Mouse (Mus musculus) layer of hippocampus, adult 2 months (tissue): ENCODE measurements at regions not wholly inside any gene's neighbourhood (a gene's known extent, or its start where the extent isn't known, plus 50 kb on each side); places are given as distances from the start of the nearest gene placed in this dataset.
"Not testable (repeated sequence)": the region's sequence is repeated elsewhere in the genome, so short reads cannot be mapped to it uniquely, and the experiment has no call there.

Experiments used
- DNase-seq, 2 experiments: peaks; one replicate each; pipeline ENCODE4 v3.0.0; 2022; ENCODE audit warnings: low spot score in 2 of 2
- H3K27ac ChIP-seq: fragments of 200-600 bp; 2 replicates; pipeline ENCODE4 v1.8.1; 2022
- H3K4me3 ChIP-seq: fragments of 200-600 bp; 2 replicates; pipeline ENCODE4 v1.8.1; 2022; ENCODE audit warnings: mild to moderate bottlenecking
- CTCF ChIP-seq: fragments of 200-600 bp; conservative IDR thresholded peaks from 2 replicates; pipeline ENCODE4 v1.8.1; 2022; ENCODE audit warnings: antibody characterized with exemption, mild to moderate bottlenecking, moderate library complexity

DNA sequence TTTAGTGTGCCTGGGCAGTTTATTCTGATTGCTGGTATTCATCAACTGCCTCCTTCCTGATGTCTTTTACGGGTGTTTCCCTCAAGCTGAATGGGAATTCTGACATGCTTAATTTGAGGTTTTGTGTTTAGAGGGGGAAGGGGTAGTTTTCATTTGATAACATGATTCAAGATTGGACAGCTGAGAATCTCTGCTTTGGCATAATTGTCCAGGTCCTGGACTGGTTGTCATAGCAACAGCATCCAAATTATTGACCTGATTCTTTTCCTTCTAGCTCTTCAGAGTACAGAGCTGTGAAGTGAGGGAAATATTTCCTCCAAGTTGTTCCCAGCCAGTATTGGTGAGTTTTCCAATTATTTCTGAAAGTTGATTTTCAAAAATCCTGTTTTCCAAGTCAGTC is 137.7 kb upstream of the Prkcq start:
- DNase-seq, result no peak
- no peak overlapping the region for H3K27ac ChIP-seq
- TF ChIP-seq CTCF, result no peak
- no peak overlapping the region for H3K4me3 ChIP-seq

DNA sequence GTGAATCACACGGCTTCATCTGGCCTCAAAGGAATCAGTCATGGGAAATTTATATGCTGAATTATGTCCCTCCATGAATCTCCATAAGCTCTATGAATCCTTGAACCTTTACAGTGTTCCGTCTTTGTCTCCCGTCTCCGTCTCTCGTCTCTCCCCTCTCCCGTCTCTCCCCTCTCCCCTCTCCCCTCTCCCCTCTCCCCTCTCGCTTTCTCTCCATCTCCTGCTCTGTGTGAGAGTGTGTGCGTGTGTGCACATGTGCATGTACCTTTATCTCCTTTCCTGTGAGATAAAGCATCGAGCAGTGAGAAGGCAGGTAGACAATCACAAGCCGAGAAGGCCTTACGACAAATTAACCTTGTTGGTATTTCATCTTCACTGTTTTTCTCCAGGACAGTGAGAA is 134.6 kb upstream of the Prkcq start:
- H3K27ac ChIP-seq, result no peak overlapping the region
- DNase-seq, result no peak
- no peak for TF ChIP-seq CTCF
- no peak overlapping the region for H3K4me3 ChIP-seq

DNA sequence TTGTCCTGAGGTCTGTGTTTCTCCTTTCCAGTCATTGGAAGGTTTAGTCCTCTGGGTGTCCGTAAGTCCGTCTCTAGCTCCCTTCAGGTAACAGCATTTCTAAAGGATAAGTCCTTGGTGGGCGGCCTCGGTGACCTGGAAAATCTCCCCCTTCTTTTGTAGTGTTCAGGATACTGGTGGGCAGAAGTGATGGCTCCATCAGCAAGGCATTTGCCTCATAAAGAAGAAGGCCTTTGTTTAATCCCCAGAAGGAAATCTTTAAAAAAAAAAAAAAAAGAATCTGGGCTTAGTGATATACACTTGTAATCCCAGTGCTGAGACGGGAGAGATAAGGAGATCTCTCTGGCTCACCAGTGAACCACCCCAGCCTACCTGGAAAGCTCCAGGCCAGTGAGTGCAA is 133.5 kb upstream of the Prkcq start:
- no peak for TF ChIP-seq CTCF
- H3K4me3 ChIP-seq, result no peak overlapping the region
- H3K27ac ChIP-seq, result no peak overlapping the region
- no peak for DNase-seq

DNA sequence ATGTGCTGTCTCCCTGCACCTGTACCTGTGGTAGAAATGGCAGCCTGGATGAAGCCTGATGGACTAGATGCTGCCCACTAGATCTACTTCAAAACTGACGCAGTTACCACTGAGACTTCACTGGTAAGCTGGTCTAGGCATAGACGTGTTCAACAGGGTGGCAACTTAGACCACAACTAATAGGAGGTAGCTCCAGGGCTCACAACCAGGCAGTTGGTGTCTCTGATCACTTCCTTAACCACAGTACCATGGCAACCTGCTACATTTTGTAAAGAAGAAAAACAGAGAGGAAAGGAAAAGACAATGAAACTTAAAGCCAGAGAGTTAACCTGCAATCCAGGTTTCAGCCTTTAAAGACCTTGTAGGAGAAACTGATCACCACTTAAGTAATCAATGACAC is 131.9 kb upstream of the Prkcq start:
- H3K27ac ChIP-seq, result no peak overlapping the region
- no peak for DNase-seq
- no peak overlapping the region for H3K4me3 ChIP-seq
- TF ChIP-seq CTCF, result no peak

DNA sequence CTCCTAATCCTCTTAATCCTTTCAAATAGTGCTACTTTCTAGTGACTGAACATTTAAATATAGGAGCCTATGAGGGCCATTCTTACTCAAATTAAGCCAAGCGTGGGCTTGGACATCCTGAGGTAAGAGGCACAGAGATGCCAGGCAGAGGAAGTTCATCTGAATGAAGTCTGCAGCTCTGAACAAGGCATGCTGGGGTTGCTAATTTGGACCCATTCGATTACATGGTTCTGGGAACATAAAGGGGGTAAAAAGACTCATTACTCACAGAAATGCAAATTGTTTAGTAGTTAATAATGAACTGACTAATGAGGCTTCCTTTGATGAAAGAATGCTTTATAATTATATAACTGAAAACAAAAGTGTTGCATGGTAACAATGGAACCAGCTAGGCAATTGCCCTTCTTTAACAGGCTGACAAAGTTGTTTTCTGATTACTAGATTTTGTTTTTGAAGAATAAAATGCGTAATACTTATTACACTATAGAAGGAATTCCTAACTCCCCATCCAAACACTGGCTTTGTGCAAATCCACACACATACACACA is 127.1 kb upstream of the Prkcq start:
- Histone ChIP-seq H3K4me3 (no peak overlapping the region), H3K27ac (no peak overlapping the region)
- DNase-seq, result no peak
- TF ChIP-seq CTCF, result no peak

DNA sequence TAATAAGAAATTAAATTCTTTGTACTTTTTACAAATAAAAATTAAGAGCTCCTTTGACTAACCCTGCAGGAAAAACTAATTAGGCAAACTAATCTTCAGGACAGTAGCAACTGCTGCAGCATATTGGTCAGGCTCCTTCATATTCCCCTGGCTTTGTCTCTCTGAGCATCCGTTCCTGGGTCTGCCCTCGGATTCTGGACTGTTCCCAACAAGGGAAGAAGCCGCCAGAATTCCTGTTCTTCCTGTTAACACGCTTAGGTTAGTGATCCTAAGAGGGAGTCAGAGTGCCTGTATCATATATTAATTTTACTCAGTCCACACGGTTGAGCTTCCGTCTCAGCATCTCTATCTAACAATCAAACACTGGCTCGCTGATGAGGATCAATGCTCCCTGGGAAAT is 120.3 kb upstream of the Prkcq start:
- Histone ChIP-seq H3K27ac (no peak overlapping the region), H3K4me3 (no peak overlapping the region)
- TF ChIP-seq CTCF, result no peak
- no peak for DNase-seq

DNA sequence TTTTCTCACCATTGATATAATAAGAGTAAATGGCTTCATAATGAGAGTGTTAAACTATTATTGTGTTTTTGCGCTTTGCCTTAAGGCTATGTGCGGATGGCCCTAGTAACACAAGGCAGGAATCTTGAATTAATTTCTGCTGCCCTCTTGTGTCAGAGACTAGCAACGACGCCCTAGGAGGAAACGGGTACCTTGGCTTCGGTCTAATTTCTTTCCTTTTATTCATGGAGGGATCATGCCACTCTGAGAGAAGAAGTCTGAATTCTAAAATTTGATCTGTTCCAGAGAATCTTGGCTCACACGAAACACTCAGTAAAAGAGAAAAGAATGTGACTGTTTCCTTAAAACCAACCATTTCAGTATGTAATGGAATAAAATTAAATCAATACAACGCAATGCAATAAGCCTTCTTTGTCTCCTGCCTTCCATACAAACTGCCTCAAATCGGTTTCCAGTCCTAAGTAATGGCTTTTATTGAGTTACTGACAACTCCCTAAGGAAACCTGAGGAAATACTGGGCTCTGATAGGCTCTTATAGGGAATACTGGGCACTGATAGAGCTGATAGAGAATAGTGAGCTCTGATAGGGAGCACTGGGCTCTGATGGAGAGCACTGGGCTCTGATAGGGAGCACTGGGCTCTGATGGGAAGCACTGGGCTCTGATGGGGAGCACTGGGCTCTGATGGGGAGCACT is 112.0 kb upstream of the Prkcq start:
- peak; percentile 58 to 73 for DNase-seq
- no peak overlapping the region for H3K27ac ChIP-seq
- peak; percentile 92 for TF ChIP-seq CTCF
- H3K4me3 ChIP-seq, result no peak overlapping the region; the same call in 1 of the 2 replicates

DNA sequence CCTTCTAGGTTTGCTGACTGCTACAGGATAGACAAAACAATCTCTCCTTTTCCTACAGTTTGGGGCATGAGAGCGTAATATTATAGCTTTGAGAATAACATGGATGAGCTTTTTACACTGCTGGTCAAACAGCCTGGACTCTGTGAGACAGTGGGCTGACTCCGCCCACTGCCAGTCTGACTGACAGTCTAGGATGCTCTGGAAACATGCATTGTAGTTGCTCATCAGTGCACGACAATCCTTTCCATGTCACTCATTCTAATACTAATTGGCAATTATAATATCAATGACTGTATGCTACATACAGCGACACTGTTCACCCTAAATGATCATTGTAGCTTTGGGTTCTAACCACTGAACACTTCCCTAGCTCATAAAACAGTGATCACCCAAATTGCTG is 104.5 kb upstream of the Prkcq start:
- DNase-seq, result no peak
- no peak for TF ChIP-seq CTCF
- no peak overlapping the region for H3K4me3 ChIP-seq
- no peak overlapping the region for H3K27ac ChIP-seq

DNA sequence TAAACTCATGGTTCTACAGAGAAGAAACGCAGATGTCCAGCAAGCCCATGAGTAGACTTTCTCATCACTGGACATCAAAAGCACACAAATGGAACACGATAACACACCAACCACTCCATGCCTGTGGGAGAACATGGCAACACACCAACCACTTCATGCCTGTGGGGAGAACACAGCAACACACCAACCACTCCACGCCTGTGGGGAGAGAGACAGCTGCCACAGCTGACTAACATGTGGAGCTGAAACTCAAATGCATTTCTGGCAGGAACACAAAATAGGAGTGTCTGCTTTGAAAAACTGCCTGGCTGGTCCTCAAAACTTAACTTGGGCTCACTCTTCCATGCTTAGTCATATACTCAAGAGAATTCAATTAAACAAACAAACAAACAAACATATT is 88.4 kb upstream of the Prkcq start:
- Histone ChIP-seq H3K4me3 (no peak overlapping the region), H3K27ac (no peak overlapping the region)
- TF ChIP-seq CTCF, result no peak
- no peak for DNase-seq

DNA sequence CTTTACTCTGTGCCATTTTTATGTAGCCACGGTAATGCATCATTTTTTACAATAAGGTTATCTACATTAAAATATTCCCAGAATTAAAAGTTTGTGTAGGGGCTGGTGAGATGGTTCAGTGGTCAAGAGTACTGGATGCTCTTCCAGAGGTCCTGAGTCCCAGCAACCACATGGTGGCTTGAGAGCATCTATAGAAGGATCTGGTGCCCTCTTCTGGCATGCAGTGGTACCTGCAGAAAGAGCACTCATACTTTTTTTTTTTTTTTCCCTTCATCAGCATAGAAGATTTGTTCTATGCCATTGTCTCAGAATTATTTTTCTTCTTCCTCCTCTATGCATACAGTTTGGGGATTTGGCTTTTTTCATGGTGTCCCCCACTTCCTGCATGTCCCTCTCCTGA is 84.9 kb upstream of the Prkcq start:
- Histone ChIP-seq H3K27ac (no peak overlapping the region), H3K4me3 (no peak overlapping the region)
- DNase-seq, result peak in 1 of 2 experiments; percentile 14
- peak; percentile 80 for TF ChIP-seq CTCF

DNA sequence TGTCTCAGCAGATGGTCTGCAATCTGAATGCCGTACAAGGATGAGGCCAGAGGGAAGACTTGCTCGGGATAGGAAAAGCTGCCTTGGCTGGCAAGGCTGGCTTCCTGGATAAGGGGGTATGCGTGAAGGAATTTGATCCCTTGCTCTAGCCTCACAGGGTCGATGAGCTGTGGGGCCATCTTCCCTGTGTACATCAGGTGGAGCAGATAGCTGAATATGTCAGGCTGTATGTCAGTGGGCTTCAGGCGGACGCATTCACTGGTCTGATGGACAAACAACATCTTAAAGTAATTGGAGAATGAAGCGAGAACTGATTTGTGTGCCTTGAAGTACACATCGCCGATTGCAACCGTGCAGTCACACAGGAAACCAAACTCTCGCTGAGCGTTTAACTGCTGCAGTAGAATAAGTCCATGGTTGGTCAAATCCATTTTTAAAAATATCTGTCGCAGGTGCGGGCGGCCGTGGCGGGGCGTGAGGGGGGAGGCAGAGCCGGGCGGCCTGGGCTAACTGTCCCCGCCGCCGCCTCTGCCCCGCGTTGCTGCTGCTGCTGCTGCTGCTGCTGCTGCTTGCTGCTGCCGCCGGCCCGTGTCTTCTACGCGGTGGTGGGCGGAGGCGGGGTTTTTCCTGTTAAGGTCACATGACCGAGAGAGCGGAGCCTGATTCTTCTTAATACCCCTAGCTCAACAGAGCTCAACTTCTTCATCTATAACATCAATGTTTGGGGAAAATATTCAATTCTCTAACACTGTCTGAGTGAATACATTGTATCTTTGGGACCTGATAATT is 71.9 kb upstream of the Prkcq start:
- not testable (repeated sequence) for H3K27ac ChIP-seq, DNase-seq, H3K4me3 ChIP-seq

DNA sequence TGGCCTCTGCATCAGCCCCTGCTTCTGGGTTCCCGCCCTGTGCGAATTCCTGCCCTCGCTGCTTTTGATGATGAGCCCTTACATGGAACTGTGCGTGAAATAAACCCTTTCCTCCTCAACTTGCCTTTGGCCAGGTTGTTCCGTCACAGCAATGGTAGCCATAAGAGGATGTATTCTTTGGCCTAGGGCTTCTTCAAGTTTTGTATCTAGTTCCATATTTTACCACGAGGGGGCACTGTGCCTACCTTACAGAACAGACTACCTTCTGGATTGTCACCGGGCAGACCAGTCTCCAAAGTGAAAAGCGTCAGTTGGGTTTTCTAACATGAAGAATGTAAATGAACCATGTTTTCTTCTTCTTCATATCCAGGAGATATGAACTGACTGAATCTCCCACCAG is 58.7 kb upstream of the Prkcq start:
- TF ChIP-seq CTCF, result peak; percentile 90
- no peak overlapping the region for H3K4me3 ChIP-seq
- no peak overlapping the region for H3K27ac ChIP-seq
- DNase-seq, result peak; percentile 41 to 76

DNA sequence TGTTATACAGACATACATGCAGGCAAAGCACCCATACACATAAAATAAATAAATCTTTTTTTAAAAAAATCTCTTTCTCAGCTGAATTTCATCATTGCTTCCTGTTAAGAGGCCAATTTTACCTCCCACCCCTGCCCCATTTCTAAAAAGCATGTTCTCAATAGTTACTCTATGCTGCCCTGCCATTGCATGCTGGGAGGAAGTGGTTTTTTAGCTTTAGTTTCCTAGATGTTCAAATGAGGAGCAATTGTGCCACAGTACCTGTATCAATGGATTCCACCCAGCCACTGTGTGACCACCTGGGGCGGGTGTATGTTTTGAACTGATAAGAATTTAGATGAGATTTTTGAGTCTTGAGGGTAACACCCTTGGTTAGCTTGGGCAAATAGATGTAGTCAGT is 53.3 kb upstream of the Prkcq start:
- TF ChIP-seq CTCF, result no peak
- Histone ChIP-seq H3K27ac (no peak overlapping the region), H3K4me3 (no peak overlapping the region)
- DNase-seq, result no peak

DNA sequence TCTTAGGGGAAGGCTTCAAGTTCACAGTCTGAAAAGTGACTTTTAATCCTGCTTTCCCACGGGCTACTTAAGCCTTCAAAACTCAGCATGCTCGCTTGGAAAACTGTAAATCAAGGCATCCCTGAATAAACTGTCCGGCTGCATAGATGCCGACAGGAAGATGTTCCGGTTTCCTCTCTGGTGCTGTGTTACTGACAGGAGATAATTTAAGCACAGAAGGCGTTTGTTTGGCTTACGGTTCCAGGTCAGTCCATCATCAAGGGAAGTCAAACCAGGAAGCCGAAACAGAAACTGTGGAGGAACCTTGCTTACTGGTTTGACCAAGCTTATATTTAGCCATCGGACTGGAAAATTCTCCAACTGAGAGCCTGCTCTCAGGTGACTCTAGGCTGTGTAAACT is 52.6 kb upstream of the Prkcq start:
- Histone ChIP-seq H3K27ac (no peak overlapping the region), H3K4me3 (no peak overlapping the region)
- no peak for DNase-seq
- TF ChIP-seq CTCF, result no peak
